Mouse (Mus musculus): ENCODE measurements at regions not wholly inside any gene's neighbourhood (a gene's known extent, or its start where the extent isn't known, plus 50 kb on each side); places are given as distances from the start of the nearest gene placed in this dataset.

- TF ChIP-seq ZNF384 (IDR thresholded peaks at IDR 0.05; ENCODE audit: low read depth, low read length) (no peak), MAFK (IDR thresholded peaks at IDR 0.05; ENCODE audit: insufficient read depth, low read depth, low read length) (no peak), CHD2 (IDR thresholded peaks at IDR 0.05; ENCODE audit: low read depth, low read length) (no peak), ZC3H11A (IDR thresholded peaks at IDR 0.05; ENCODE audit: borderline replicate concordance, low read depth, low read length) (no peak)
Measured at GRCm38 (mm10) chr13:78427141-78428083, 227.9 kb upstream of the Nr2f1 start.
